8 mouse cellular contexts compared by ENCODE assay signal in the genomic region with DNA sequence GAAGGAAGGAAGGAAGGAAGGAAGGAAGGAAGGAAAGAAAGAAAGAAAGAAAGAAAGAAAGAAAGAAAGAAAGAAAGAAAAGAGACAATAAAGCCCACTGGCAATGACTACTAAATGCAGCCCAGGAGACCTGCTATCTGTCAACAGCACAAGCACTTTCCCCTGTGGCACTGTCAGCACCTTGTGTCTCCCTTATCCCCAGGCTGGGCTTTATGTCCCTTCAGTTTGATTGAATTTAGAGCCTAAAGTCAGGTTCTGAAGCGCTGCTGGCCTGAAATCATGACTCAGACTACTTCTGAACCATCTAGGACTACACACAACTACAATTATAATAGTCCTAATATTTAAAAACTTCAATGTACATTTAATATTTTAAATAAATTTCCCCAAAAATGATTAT. TPM values are rescaled to one million over a fixed set of nuclear protein-coding genes. Genes with fewer than 3 reads are reported as not detected.
DNase-seq lines count a peak whose midpoint lies in the region; ATAC-seq and TF ChIP-seq lines count a peak whose summit lies in the region.

No protein-coding gene starts in this region.

- peaks cover 10% of the 10 kb centered on the region; the same call in 1 of the 2 replicates for H3K9me3 ChIP-seq in midbrain, embryonic 10.5 days (replicated peaks)
- no peaks in the 10 kb centered on the region for H3K9me3 ChIP-seq in midbrain, embryonic 11.5 days (ENCODE audit: control insufficient read depth, low read length)
- H3K9me3 ChIP-seq in liver, embryonic 11.5 days (ENCODE audit: control insufficient read depth, low read length), result peaks cover 3% of the 10 kb centered on the region; the same call in 1 of the 2 replicates
- H3K9me3 ChIP-seq in stomach, postnatal 0 days (ENCODE audit: control insufficient read depth, low read length), result no peaks in the 10 kb centered on the region

- no peak for DNase-seq in gastrocnemius, adult 2 months
- no peak for DNase-seq in gastrocnemius, adult 18-20 months (ENCODE audit: low spot score)
- DNase-seq in midbrain, embryonic 10.5 days (ENCODE audit: low spot score), result no peak
- DNase-seq in midbrain, embryonic 11.5 days (ENCODE audit: low spot score, missing footprints), result no peak
- no peak for DNase-seq in liver, embryonic 11.5 days (ENCODE audit: low spot score)
- no peak for DNase-seq in stomach, postnatal 0 days (ENCODE audit: low spot score)
- DNase-seq in gastrocnemius, adult 8-10 months (ENCODE audit: low spot score in 2 of 2), result no peak
- DNase-seq in right cerebral cortex, postnatal 4 days, result no peak

- no peak overlapping the region for H3K9ac ChIP-seq in midbrain, embryonic 11.5 days (ENCODE audit: low read length)
- H3K9ac ChIP-seq in liver, embryonic 11.5 days (ENCODE audit: low read depth, low read length), result peak overlapping the region; percentile 74
- H3K9ac ChIP-seq in stomach, postnatal 0 days (ENCODE audit: low read length), result no peak overlapping the region

- 95% methylated on average over 1 of the region's 1 CpGs for WGBS in midbrain, embryonic 10.5 days
- 89% methylated on average over 1 of the region's 1 CpGs for whole genome bisulfite sequencing in midbrain, embryonic 11.5 days
- WGBS in liver, embryonic 11.5 days, result 88% methylated on average over 1 of the region's 1 CpGs
- WGBS in stomach, postnatal 0 days, result 85% methylated on average over 1 of the region's 1 CpGs

- no peak for ATAC-seq in midbrain, embryonic 11.5 days (ENCODE audit: low FRiP score)
- ATAC-seq in liver, embryonic 11.5 days (replicated peaks; ENCODE audit: low FRiP score), result 0 out of 2 replicates have a peak, but pooled peaks have one; percentile 42
- no peak for ATAC-seq in stomach, postnatal 0 days (ENCODE audit: low FRiP score, low TSS enrichment)

- peaks cover 18% of the 10 kb centered on the region for H3K4me1 ChIP-seq in midbrain, embryonic 10.5 days
- H3K4me1 ChIP-seq in midbrain, embryonic 11.5 days (ENCODE audit: control insufficient read depth, insufficient read depth, low read length), result peaks cover 7% of the 10 kb centered on the region
- H3K4me1 ChIP-seq in liver, embryonic 11.5 days (replicated peaks; ENCODE audit: control insufficient read depth, insufficient read depth, low read length), result peaks cover 8% of the 10 kb centered on the region; the same call in 1 of the 2 replicates
- H3K4me1 ChIP-seq in stomach, postnatal 0 days (replicated peaks; ENCODE audit: control insufficient read depth, insufficient read depth), result no peaks in the 10 kb centered on the region

- intact Hi-C loops in gastrocnemius, adult 2 months (cut with DNase I), result loop anchor here (5.0 to 10.0 kb wide), 2 partner anchors 226 to 284 kb away; no protein-coding TSS in a partner anchor

- no peaks in the 10 kb centered on the region for H3K27me3 ChIP-seq in midbrain, embryonic 10.5 days (ENCODE audit: low read depth, poor library complexity, severe bottlenecking)
- no peaks in the 10 kb centered on the region for H3K27me3 ChIP-seq in midbrain, embryonic 11.5 days (ENCODE audit: control insufficient read depth, insufficient read depth, low read length)
- H3K27me3 ChIP-seq in liver, embryonic 11.5 days (replicated peaks; ENCODE audit: control insufficient read depth, insufficient read depth, low read length), result no peaks in the 10 kb centered on the region
- H3K27me3 ChIP-seq in stomach, postnatal 0 days (ENCODE audit: control insufficient read depth, insufficient read depth, low read length), result no peaks in the 10 kb centered on the region

- peaks cover 35% of the 10 kb centered on the region for H3K36me3 ChIP-seq in midbrain, embryonic 10.5 days
- H3K36me3 ChIP-seq in midbrain, embryonic 11.5 days (ENCODE audit: control insufficient read depth, insufficient read depth, low read length), result peaks cover 13% of the 10 kb centered on the region
- H3K36me3 ChIP-seq in liver, embryonic 11.5 days (ENCODE audit: control insufficient read depth, insufficient read depth, low read length), result peaks cover 25% of the 10 kb centered on the region
- peaks cover 8% of the 10 kb centered on the region for H3K36me3 ChIP-seq in stomach, postnatal 0 days (ENCODE audit: control insufficient read depth, insufficient read depth, low read length)

- no peak overlapping the region; the same call in 1 of the 2 replicates for H3K4me2 ChIP-seq in midbrain, embryonic 11.5 days
- peak overlapping the region; percentile 74 for H3K4me2 ChIP-seq in liver, embryonic 11.5 days
- peak overlapping the region; percentile 62 for H3K4me2 ChIP-seq in stomach, postnatal 0 days (replicated peaks; ENCODE audit: low read depth)

- no peak for TF ChIP-seq EP300 in stomach, postnatal 0 days (optimal IDR thresholded peaks at IDR 0.05)

- peak overlapping the region; percentile 80 for H3K4me3 ChIP-seq in gastrocnemius, adult 2 months
- H3K4me3 ChIP-seq in midbrain, embryonic 10.5 days, result peak overlapping the region; percentile 96; the same call in 1 of the 2 replicates
- no peak overlapping the region for H3K4me3 ChIP-seq in midbrain, embryonic 11.5 days (ENCODE audit: low read depth, low read length)
- peak overlapping the region; percentile 81 for H3K4me3 ChIP-seq in liver, embryonic 11.5 days (ENCODE audit: low read depth, low read length)
- H3K4me3 ChIP-seq in stomach, postnatal 0 days (ENCODE audit: low read depth, low read length), result peak overlapping the region; percentile 88; the same call in 1 of the 2 replicates

- no peak overlapping the region for H3K27ac ChIP-seq in gastrocnemius, adult 2 months
- H3K27ac ChIP-seq in midbrain, embryonic 10.5 days (replicated peaks), result no peak overlapping the region
- H3K27ac ChIP-seq in midbrain, embryonic 11.5 days (ENCODE audit: low read depth, low read length), result no peak overlapping the region
- 0 out of 2 replicates have a peak overlapping the region, but pooled peaks have one; percentile 19 for H3K27ac ChIP-seq in liver, embryonic 11.5 days (ENCODE audit: low read depth, low read length)
- no peak overlapping the region for H3K27ac ChIP-seq in stomach, postnatal 0 days (replicated peaks)

- TF ChIP-seq CTCF in gastrocnemius, adult 2 months (IDR thresholded peaks at IDR 0.05), result no peak
- no peak for TF ChIP-seq CTCF in stomach, postnatal 0 days (IDR thresholded peaks at IDR 0.05; ENCODE audit: low read depth)

RNA-seq across cellular contexts. Expression of a gene that starts 1.7 kb away (rescaled TPM):
- 100 to 1,000 TPM; 127 to 137 TPM for total RNA-seq in gastrocnemius, adult 2 months (2021)
- 100 to 1,000 TPM; 129 to 137 TPM for total RNA-seq in gastrocnemius, adult 18-20 months (2021)
- 123 and 133 TPM in 2 replicates for polyA plus RNA-seq in midbrain, embryonic 10.5 days (2016; fragmentation: Nextera tagmentation; extraction: Ambion mirVana)
- 162 and 163 TPM in 2 replicates for polyA plus RNA-seq in midbrain, embryonic 11.5 days (2014; fragmentation: Nextera tagmentation; extraction: Ambion mirVana)
- 160 and 164 TPM in 2 replicates for polyA plus RNA-seq in liver, embryonic 11.5 days (2014; fragmentation: Nextera tagmentation; extraction: Ambion mirVana)
- 251 and 252 TPM in 2 replicates for polyA plus RNA-seq in stomach, postnatal 0 days (2015; fragmentation: Nextera tagmentation; extraction: Ambion mirVana)
- total RNA-seq in gastrocnemius, adult 8-10 months (2022), result 100 to 1,000 TPM; 124 to 134 (median 132) TPM

RNA-seq across cellular contexts. Expression of a gene that starts 15.1 kb away (rescaled TPM):
- total RNA-seq in gastrocnemius, adult 2 months (2021), result 10 to 100 TPM; 65.3 to 74.2 TPM
- 10 to 100 TPM; 68.0 to 69.4 TPM for total RNA-seq in gastrocnemius, adult 18-20 months (2021)
- polyA plus RNA-seq in midbrain, embryonic 10.5 days (2016; fragmentation: Nextera tagmentation; extraction: Ambion mirVana), result 46.6 and 48.9 TPM in 2 replicates
- polyA plus RNA-seq in midbrain, embryonic 11.5 days (2014; fragmentation: Nextera tagmentation; extraction: Ambion mirVana), result 40.9 and 45.6 TPM in 2 replicates
- 52.3 and 66.2 TPM in 2 replicates for polyA plus RNA-seq in liver, embryonic 11.5 days (2014; fragmentation: Nextera tagmentation; extraction: Ambion mirVana)
- 18.4 and 18.5 TPM in 2 replicates for polyA plus RNA-seq in stomach, postnatal 0 days (2015; fragmentation: Nextera tagmentation; extraction: Ambion mirVana)
- 10 to 100 TPM; 76.1 to 93.6 (median 84.7) TPM for total RNA-seq in gastrocnemius, adult 8-10 months (2022)

RNA-seq across cellular contexts. Expression of a gene that starts 47.6 kb away (rescaled TPM):
- total RNA-seq in gastrocnemius, adult 2 months (2021), result under 1 TPM; 0.13 to 0.20 TPM
- not detected for total RNA-seq in gastrocnemius, adult 18-20 months (2021)
- 0.35 and 1.2 TPM in 2 replicates for polyA plus RNA-seq in midbrain, embryonic 10.5 days (2016; fragmentation: Nextera tagmentation; extraction: Ambion mirVana)
- polyA plus RNA-seq in midbrain, embryonic 11.5 days (2014; fragmentation: Nextera tagmentation; extraction: Ambion mirVana), result 0.90 and 1.4 TPM in 2 replicates
- polyA plus RNA-seq in liver, embryonic 11.5 days (2014; fragmentation: Nextera tagmentation; extraction: Ambion mirVana), result 0.08 TPM in 1 of 2 replicates, not detected in the other
- 0.10 and 0.13 TPM in 2 replicates for polyA plus RNA-seq in stomach, postnatal 0 days (2015; fragmentation: Nextera tagmentation; extraction: Ambion mirVana)
- under 1 TPM in 1 of 4 experiments, not detected in 3; 0.17 TPM for total RNA-seq in gastrocnemius, adult 8-10 months (2022)
